Mouse (Mus musculus): ENCODE data around the gene Bbs10. TPM values are rescaled to one million over a fixed set of nuclear protein-coding genes. Genes with fewer than 3 reads are reported as not detected.

Bbs10 gene
- polyA plus RNA-seq, 1 experiment from 2014 or later, result 4.6 TPM

- Histone ChIP-seq H3K36me3 (ENCODE audit: control insufficient read depth, insufficient read depth, low read length) (no peaks in the 10 kb centered on the region), H3K4me3 (ENCODE audit: control insufficient read depth in 1 of 2, insufficient read depth in 1 of 2, low read depth in 1 of 2, low read length in 2 of 2) (no peak overlapping the region), H3K9ac (ENCODE audit: low read length) (no peak overlapping the region), H3K27ac (replicated peaks in 1 of 2; ENCODE audit: control insufficient read depth in 1 of 2, insufficient read depth in 1 of 2, low read depth in 2 of 2, low read length in 2 of 2) (no peak overlapping the region), H3K4me1 (ENCODE audit: control insufficient read depth in 2 of 2, insufficient read depth in 2 of 2, low read length in 2 of 2) (no peaks in the 10 kb centered on the region), H3K4me2 (ENCODE audit: low read length) (no peak overlapping the region), H3K27me3 (ENCODE audit: control insufficient read depth, insufficient read depth, low read length) (no peaks in the 10 kb centered on the region), H3K9me3 (ENCODE audit: control insufficient read depth, low read length) (no peaks in the 10 kb centered on the region)
- ATAC-seq (ENCODE audit: insufficient number of reproducible peaks, insufficient read depth, low FRiP score, low read depth), result no peak
- 75% methylated on average over 7 of the region's 7 CpGs for WGBS
Measured at GRCm38 (mm10) chr10:111341761-111342160, 43.3 kb downstream of the Bbs10 start.

- no peaks in the 10 kb centered on the region for H3K9me3 ChIP-seq (ENCODE audit: control insufficient read depth, low read length)
- no peak overlapping the region for H3K27ac ChIP-seq (replicated peaks in 1 of 2; ENCODE audit: control insufficient read depth in 1 of 2, insufficient read depth in 1 of 2, low read depth in 2 of 2, low read length in 2 of 2)
- no peaks in the 10 kb centered on the region for H3K36me3 ChIP-seq (ENCODE audit: control insufficient read depth, insufficient read depth, low read length)
- H3K4me3 ChIP-seq (ENCODE audit: control insufficient read depth in 1 of 2, insufficient read depth in 1 of 2, low read depth in 1 of 2, low read length in 2 of 2), result no peak overlapping the region
- no peak overlapping the region for H3K9ac ChIP-seq (ENCODE audit: low read length)
- H3K4me2 ChIP-seq (ENCODE audit: low read length), result no peak overlapping the region
- 80% methylated on average over 5 of the region's 5 CpGs for WGBS
- no peaks in the 10 kb centered on the region for H3K27me3 ChIP-seq (ENCODE audit: control insufficient read depth, insufficient read depth, low read length)
- H3K4me1 ChIP-seq (ENCODE audit: control insufficient read depth in 2 of 2, insufficient read depth in 2 of 2, low read length in 2 of 2), result no peaks in the 10 kb centered on the region
- ATAC-seq (ENCODE audit: insufficient number of reproducible peaks, insufficient read depth, low FRiP score, low read depth), result no peak
Measured at GRCm38 (mm10) chr10:111343555-111343954, 45.1 kb downstream of the Bbs10 start.

- Histone ChIP-seq H3K4me1 (ENCODE audit: control insufficient read depth in 2 of 2, insufficient read depth in 2 of 2, low read length in 2 of 2) (no peaks in the 10 kb centered on the region), H3K9ac (ENCODE audit: low read length) (no peak overlapping the region), H3K36me3 (ENCODE audit: control insufficient read depth, insufficient read depth, low read length) (no peaks in the 10 kb centered on the region), H3K4me3 (ENCODE audit: control insufficient read depth in 1 of 2, insufficient read depth in 1 of 2, low read depth in 1 of 2, low read length in 2 of 2) (no peak overlapping the region), H3K27ac (replicated peaks in 1 of 2; ENCODE audit: control insufficient read depth in 1 of 2, insufficient read depth in 1 of 2, low read depth in 2 of 2, low read length in 2 of 2) (no peak overlapping the region), H3K27me3 (ENCODE audit: control insufficient read depth, insufficient read depth, low read length) (no peaks in the 10 kb centered on the region), H3K4me2 (ENCODE audit: low read length) (no peak overlapping the region), H3K9me3 (ENCODE audit: control insufficient read depth, low read length) (no peaks in the 10 kb centered on the region)
- 39% methylated on average over 2 of the region's 2 CpGs for WGBS
- ATAC-seq (ENCODE audit: insufficient number of reproducible peaks, insufficient read depth, low FRiP score, low read depth), result no peak
Measured at GRCm38 (mm10) chr10:111348263-111348662, 49.8 kb downstream of the Bbs10 start.

Other genes starting within 250 kb of the Bbs10 start
- gene Osbpl8, start 133.9 kb upstream of the Bbs10 start, polyA plus RNA-seq (2014; fragmentation: Nextera tagmentation; extraction: Ambion mirVana), result 43.9 and 50.3 TPM in 2 replicates
- gene Nap1l1, start 174.5 kb downstream of the Bbs10 start, polyA plus RNA-seq (2014; fragmentation: Nextera tagmentation; extraction: Ambion mirVana), result 124 and 133 TPM in 2 replicates
- 19.3 and 23.3 TPM in 2 replicates for gene Phlda1, start 207.6 kb downstream of the Bbs10 start, polyA plus RNA-seq (2014; fragmentation: Nextera tagmentation; extraction: Ambion mirVana)